Mouse (Mus musculus): ENCODE data around the gene Tceal9. TPM values are rescaled to one million over a fixed set of nuclear protein-coding genes. Genes with fewer than 3 reads are reported as not detected.
"Not testable (repeated sequence)": the region's sequence is repeated elsewhere in the genome, so short reads cannot be mapped to it uniquely, and the experiment has no call there.

The Tceal9 gene
- polyA plus RNA-seq, 1 experiment from 2014 or later: 226 TPM

GRCm38 (mm10) chrX:136267720-136268119 is 22.8 kb downstream of the Tceal9 start:
- WGBS: 86% methylated on average over 5 of the region's 5 CpGs
- Histone ChIP-seq H3K9me3 (ENCODE audit: control insufficient read depth, low read length) (no peaks in the 10 kb centered on the region), H3K27me3 (replicated peaks; ENCODE audit: control insufficient read depth, insufficient read depth, low read length) (no peaks in the 10 kb centered on the region), H3K4me3 (ENCODE audit: low read length) (no peak overlapping the region), H3K9ac (ENCODE audit: low read depth, low read length) (no peak overlapping the region), H3K4me2 (ENCODE audit: low read length) (no peak overlapping the region), H3K4me1 (ENCODE audit: control insufficient read depth, insufficient read depth, low read depth, low read length) (no peaks in the 10 kb centered on the region; the same call in 1 of the 2 replicates), H3K27ac (ENCODE audit: low read depth, low read length) (no peak overlapping the region), H3K36me3 (ENCODE audit: control insufficient read depth, insufficient read depth, low read length) (no peaks in the 10 kb centered on the region)
- ATAC-seq: no peak

- Histone ChIP-seq H3K4me1 (ENCODE audit: control insufficient read depth, insufficient read depth, low read depth, low read length) (no peaks in the 10 kb centered on the region; the same call in 1 of the 2 replicates), H3K9me3 (ENCODE audit: control insufficient read depth, low read length) (no peaks in the 10 kb centered on the region), H3K27me3 (replicated peaks; ENCODE audit: control insufficient read depth, insufficient read depth, low read length) (no peaks in the 10 kb centered on the region), H3K36me3 (ENCODE audit: control insufficient read depth, insufficient read depth, low read length) (no peaks in the 10 kb centered on the region), H3K4me2 (ENCODE audit: low read length) (no peak overlapping the region), H3K4me3 (ENCODE audit: low read length) (no peak overlapping the region), H3K9ac (ENCODE audit: low read depth, low read length) (no peak overlapping the region), H3K27ac (ENCODE audit: low read depth, low read length) (no peak overlapping the region)
- WGBS: 76% methylated on average over 4 of the region's 4 CpGs
- no peak for ATAC-seq
Observed at GRCm38 (mm10) chrX:136268173-136268572, 23.3 kb downstream of the Tceal9 start.

- peak within 1 kb of the TSS; percentile 59 for H3K4me2 ChIP-seq (ENCODE audit: low read length)
- H3K36me3 ChIP-seq (ENCODE audit: control insufficient read depth, insufficient read depth, low read length); H3K27me3 ChIP-seq (replicated peaks; ENCODE audit: control insufficient read depth, insufficient read depth, low read length); H3K9me3 ChIP-seq (ENCODE audit: control insufficient read depth, low read length); H3K4me1 ChIP-seq (ENCODE audit: control insufficient read depth, insufficient read depth, low read depth, low read length): not testable (repeated sequence)
- 83% methylated on average over 4 of the region's 30 CpGs for WGBS
- peak within 1 kb of the TSS; percentile 46 for H3K4me3 ChIP-seq (ENCODE audit: low read length)
- peak within 1 kb of the TSS; percentile 59 for H3K27ac ChIP-seq (ENCODE audit: low read depth, low read length)
- ATAC-seq: peak; percentile 98
- H3K9ac ChIP-seq (ENCODE audit: low read depth, low read length): peak within 1 kb of the TSS; percentile 65
Observed at GRCm38 (mm10) chrX:136269743-136270392, 25.0 kb downstream of the Tceal9 start, which contains the start of gene Bex3. Bex3 (plus strand) TSS chrX:136270253.

GRCm38 (mm10) chrX:136270393-136271111 is 25.7 kb downstream of the Tceal9 start:
- WGBS: 10% methylated on average over 12 of the region's 60 CpGs
- H3K4me1 ChIP-seq (ENCODE audit: control insufficient read depth, insufficient read depth, low read depth, low read length); H3K9me3 ChIP-seq (ENCODE audit: control insufficient read depth, low read length); H3K36me3 ChIP-seq (ENCODE audit: control insufficient read depth, insufficient read depth, low read length); H3K27me3 ChIP-seq (replicated peaks; ENCODE audit: control insufficient read depth, insufficient read depth, low read length): not testable (repeated sequence)
- Histone ChIP-seq H3K27ac (ENCODE audit: low read depth, low read length) (peak overlapping the region; percentile 59), H3K9ac (ENCODE audit: low read depth, low read length) (peak overlapping the region; percentile 65), H3K4me3 (ENCODE audit: low read length) (peak overlapping the region; percentile 46), H3K4me2 (ENCODE audit: low read length) (peak overlapping the region; percentile 59)
- ATAC-seq: peak; percentile 78

GRCm38 (mm10) chrX:136274542-136274941 is 29.7 kb downstream of the Tceal9 start:
- Histone ChIP-seq H3K9me3 (ENCODE audit: control insufficient read depth, low read length) (no peaks in the 10 kb centered on the region), H3K9ac (ENCODE audit: low read depth, low read length) (no peak overlapping the region; the same call in 1 of the 2 replicates), H3K36me3 (ENCODE audit: control insufficient read depth, insufficient read depth, low read length) (no peaks in the 10 kb centered on the region), H3K4me1 (ENCODE audit: control insufficient read depth, insufficient read depth, low read depth, low read length) (no peaks in the 10 kb centered on the region; the same call in 1 of the 2 replicates), H3K4me2 (ENCODE audit: low read length) (no peak overlapping the region), H3K4me3 (ENCODE audit: low read length) (no peak overlapping the region), H3K27me3 (replicated peaks; ENCODE audit: control insufficient read depth, insufficient read depth, low read length) (no peaks in the 10 kb centered on the region), H3K27ac (ENCODE audit: low read depth, low read length) (no peak overlapping the region)
- ATAC-seq: no peak
- 23% methylated on average over 3 of the region's 3 CpGs for WGBS

- Histone ChIP-seq H3K9ac (ENCODE audit: low read depth, low read length) (no peak overlapping the region), H3K36me3 (ENCODE audit: control insufficient read depth, insufficient read depth, low read length) (no peaks in the 10 kb centered on the region), H3K27me3 (replicated peaks; ENCODE audit: control insufficient read depth, insufficient read depth, low read length) (no peaks in the 10 kb centered on the region), H3K9me3 (ENCODE audit: control insufficient read depth, low read length) (no peaks in the 10 kb centered on the region), H3K4me1 (ENCODE audit: control insufficient read depth, insufficient read depth, low read depth, low read length) (no peaks in the 10 kb centered on the region; the same call in 1 of the 2 replicates), H3K27ac (ENCODE audit: low read depth, low read length) (no peak overlapping the region), H3K4me2 (ENCODE audit: low read length) (no peak overlapping the region), H3K4me3 (ENCODE audit: low read length) (no peak overlapping the region)
- WGBS: 31% methylated on average over 3 of the region's 3 CpGs
- ATAC-seq: no peak
Observed at GRCm38 (mm10) chrX:136275386-136275785, 30.5 kb downstream of the Tceal9 start.

GRCm38 (mm10) chrX:136277577-136277976 is 32.7 kb downstream of the Tceal9 start:
- H3K9ac ChIP-seq (ENCODE audit: low read depth, low read length): no peak overlapping the region
- no peaks in the 10 kb centered on the region for H3K27me3 ChIP-seq (replicated peaks; ENCODE audit: control insufficient read depth, insufficient read depth, low read length)
- no peaks in the 10 kb centered on the region for H3K4me1 ChIP-seq (ENCODE audit: control insufficient read depth, insufficient read depth, low read depth, low read length)
- H3K4me3 ChIP-seq (ENCODE audit: low read length): no peak overlapping the region
- WGBS: 84% methylated on average over 7 of the region's 7 CpGs
- no peak overlapping the region for H3K27ac ChIP-seq (ENCODE audit: low read depth, low read length)
- ATAC-seq: no peak
- no peaks in the 10 kb centered on the region for H3K9me3 ChIP-seq (ENCODE audit: control insufficient read depth, low read length)
- no peaks in the 10 kb centered on the region for H3K36me3 ChIP-seq (ENCODE audit: control insufficient read depth, insufficient read depth, low read length)
- H3K4me2 ChIP-seq (ENCODE audit: low read length): no peak overlapping the region

- ATAC-seq: no peak
- H3K9ac ChIP-seq (ENCODE audit: low read depth, low read length): no peak overlapping the region
- no peak overlapping the region for H3K4me3 ChIP-seq (ENCODE audit: low read length)
- no peaks in the 10 kb centered on the region for H3K4me1 ChIP-seq (ENCODE audit: control insufficient read depth, insufficient read depth, low read depth, low read length)
- no peak overlapping the region for H3K4me2 ChIP-seq (ENCODE audit: low read length)
- no peaks in the 10 kb centered on the region for H3K9me3 ChIP-seq (ENCODE audit: control insufficient read depth, low read length)
- H3K27ac ChIP-seq (ENCODE audit: low read depth, low read length): no peak overlapping the region
- H3K27me3 ChIP-seq (replicated peaks; ENCODE audit: control insufficient read depth, insufficient read depth, low read length): no peaks in the 10 kb centered on the region
- no peaks in the 10 kb centered on the region for H3K36me3 ChIP-seq (ENCODE audit: control insufficient read depth, insufficient read depth, low read length)
Observed at GRCm38 (mm10) chrX:136278401-136278800, 33.5 kb downstream of the Tceal9 start.

- H3K4me3 ChIP-seq (ENCODE audit: low read length): no peak overlapping the region
- H3K4me2 ChIP-seq (ENCODE audit: low read length): no peak overlapping the region
- H3K27me3 ChIP-seq (replicated peaks; ENCODE audit: control insufficient read depth, insufficient read depth, low read length): no peaks in the 10 kb centered on the region
- no peak for ATAC-seq
- no peaks in the 10 kb centered on the region for H3K9me3 ChIP-seq (ENCODE audit: control insufficient read depth, low read length)
- 71% methylated on average over 5 of the region's 5 CpGs for WGBS
- H3K36me3 ChIP-seq (ENCODE audit: control insufficient read depth, insufficient read depth, low read length): no peaks in the 10 kb centered on the region
- H3K27ac ChIP-seq (ENCODE audit: low read depth, low read length): no peak overlapping the region
- H3K4me1 ChIP-seq (ENCODE audit: control insufficient read depth, insufficient read depth, low read depth, low read length): no peaks in the 10 kb centered on the region
- H3K9ac ChIP-seq (ENCODE audit: low read depth, low read length): no peak overlapping the region
Observed at GRCm38 (mm10) chrX:136279410-136279809, 34.5 kb downstream of the Tceal9 start.

Data from hindbrain, embryonic 16.5 days (tissue).